ENCODE assay signal across 8 mouse cellular contexts in the genomic region with DNA sequence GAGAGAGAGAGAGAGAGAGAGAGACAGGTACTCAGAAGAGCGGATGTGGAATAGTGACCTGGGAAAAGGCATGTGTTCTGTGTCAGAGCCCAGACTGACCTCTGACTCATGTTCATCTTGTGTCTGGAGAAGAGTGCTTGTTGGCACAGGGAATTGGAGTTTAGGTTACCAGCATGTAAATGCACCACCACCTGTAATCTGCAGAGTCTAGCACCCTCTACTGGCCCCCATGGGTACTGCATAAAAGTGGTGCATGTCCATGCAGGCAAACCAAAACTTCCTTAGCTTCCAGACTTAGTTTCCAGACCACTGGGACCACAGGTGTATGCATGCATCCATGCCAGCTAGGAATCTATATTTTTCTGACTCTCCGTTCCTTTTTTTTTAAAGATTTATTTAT. TPM values are rescaled to one million over a fixed set of nuclear protein-coding genes. Genes with fewer than 3 reads are reported as not detected.
DNase-seq lines count a peak whose midpoint lies in the region; ATAC-seq and TF ChIP-seq lines count a peak whose summit lies in the region.

No protein-coding gene starts in this region.

- no peaks in the 10 kb centered on the region for H3K36me3 ChIP-seq in hindbrain, postnatal 0 days (ENCODE audit: insufficient read depth, low read length)
- H3K36me3 ChIP-seq in small intestine, adult 2 months (ENCODE audit: control insufficient read depth, insufficient read depth, low read length), result no peaks in the 10 kb centered on the region

- peak; percentile 94 for TF ChIP-seq CTCF in Patski (IDR thresholded peaks at IDR 0.05)
- peak; percentile 96 for TF ChIP-seq CTCF in hindbrain, postnatal 0 days (IDR thresholded peaks at IDR 0.05; ENCODE audit: low read depth)
- peak; percentile 81; the same call in 1 of the 2 replicates for TF ChIP-seq CTCF in small intestine, adult 2 months (IDR thresholded peaks at IDR 0.05; ENCODE audit: extremely low read depth, insufficient read length, insufficient replicate concordance, low read depth, low read length)

- no peaks in the 10 kb centered on the region for H3K4me1 ChIP-seq in hindbrain, postnatal 0 days (ENCODE audit: insufficient read depth, low read length)
- H3K4me1 ChIP-seq in small intestine, adult 2 months (ENCODE audit: control insufficient read depth, insufficient read depth, insufficient read length, low read length), result no peaks in the 10 kb centered on the region

- H3K4me3 ChIP-seq in hindbrain, postnatal 0 days (ENCODE audit: low read length), result no peak overlapping the region
- no peak overlapping the region for H3K4me3 ChIP-seq in small intestine, adult 2 months (ENCODE audit: low read depth, low read length)

- no peaks in the 10 kb centered on the region for H3K9me3 ChIP-seq in hindbrain, postnatal 0 days (ENCODE audit: low read length)

- DNase-seq in Patski (ENCODE audit: low read depth, low spot score), result peak; percentile 63
- DNase-seq in c-Kit-positive CD71-positive TER-119-positive erythroid progenitor cells, embryonic 14.5 days (ENCODE audit: low spot score), result peak; percentile 91
- peak; percentile 65 to 68 for DNase-seq in frontal cortex, postnatal 25 days (ENCODE audit: low spot score in 2 of 2)
- peak; percentile 88 for DNase-seq in hindbrain, postnatal 0 days (ENCODE audit: low spot score)
- DNase-seq in left cerebral cortex, adult 11 months (ENCODE audit: low spot score), result peak; percentile 37
- DNase-seq in lung, postnatal 4 days, result peak; percentile 69 to 86
- DNase-seq in yolk sac, embryonic 10.5 days (ENCODE audit: low spot score), result peak; percentile 82

- H3K27me3 ChIP-seq in Patski, result no peaks in the 10 kb centered on the region
- H3K27me3 ChIP-seq in hindbrain, postnatal 0 days (ENCODE audit: insufficient read depth, low read length), result no peaks in the 10 kb centered on the region
- H3K27me3 ChIP-seq in small intestine, adult 2 months (ENCODE audit: control insufficient read depth, insufficient read depth, low read length), result no peaks in the 10 kb centered on the region

- no peak for TF ChIP-seq POLR2A in small intestine, adult 2 months (IDR thresholded peaks at IDR 0.05; ENCODE audit: low read depth, low read length)

- 58% methylated on average over 2 of the region's 2 CpGs for WGBS in hindbrain, postnatal 0 days
- WGBS in small intestine, adult 2 months, result 35% methylated on average over 2 of the region's 2 CpGs

- in situ Hi-C loops in Patski (cut with MboI; ENCODE audit: low pct_unique_long_range_greater_than_20kb), result loop anchor here (5.0 to 25.0 kb wide), 3 partner anchors 44 to 499 kb away; no protein-coding TSS in a partner anchor

- no peak for ATAC-seq in Patski
- no peak for ATAC-seq in hindbrain, postnatal 0 days

- H3K27ac ChIP-seq in hindbrain, postnatal 0 days, result no peak overlapping the region
- no peak overlapping the region for H3K27ac ChIP-seq in small intestine, adult 2 months (ENCODE audit: insufficient read depth, low read depth, low read length)

- H3K9ac ChIP-seq in hindbrain, postnatal 0 days (replicated peaks; ENCODE audit: low read length), result no peak overlapping the region

- no peak overlapping the region for H3K4me2 ChIP-seq in hindbrain, postnatal 0 days (ENCODE audit: low read depth, low read length)

- CTCF ChIA-PET in Patski (lab: Charles Lee), result interaction anchor here (0.6 to 7.7 kb wide), 10 partner anchors 10 to 98 kb away, joined by 3 to 84 read pairs (median 6); a partner anchor contains a TSS

- POLR2A ChIA-PET in Patski (lab: Charles Lee), result interaction anchor here (0.6 to 1.0 kb wide), 2 partner anchors 32 to 57 kb away, joined by 3 read pairs; no protein-coding TSS in a partner anchor

RNA-seq across cellular contexts. Expression of a gene that starts 5.9 kb away (rescaled TPM):
- 74.2 TPM for polyA plus RNA-seq in Patski (2021)
- total RNA-seq in hindbrain, postnatal 0 days (2014; rRNA removed), result 11.7 and 13.2 TPM in 2 replicates
- polyA plus RNA-seq in hindbrain, postnatal 0 days (2015; fragmentation: Nextera tagmentation; extraction: Ambion mirVana), result 7.3 and 8.9 TPM in 2 replicates
- 20.8 and 34.9 TPM in 2 replicates for polyA plus RNA-seq in small intestine, adult 2 months (2012; rRNA removed)

RNA-seq across cellular contexts. Expression of a gene that starts 8.3 kb away (rescaled TPM):
- 1.6 TPM for polyA plus RNA-seq in Patski (2021)
- total RNA-seq in hindbrain, postnatal 0 days (2014; rRNA removed), result 1.9 and 6.4 TPM in 2 replicates
- 1.7 and 2.4 TPM in 2 replicates for polyA plus RNA-seq in hindbrain, postnatal 0 days (2015; fragmentation: Nextera tagmentation; extraction: Ambion mirVana)
- polyA plus RNA-seq in small intestine, adult 2 months (2012; rRNA removed), result 7.5 and 28.7 TPM in 2 replicates

RNA-seq across cellular contexts. Expression of a gene that starts 25.6 kb away (rescaled TPM):
- polyA plus RNA-seq in Patski (2021), result 13.8 TPM
- total RNA-seq in hindbrain, postnatal 0 days (2014; rRNA removed), result 25.8 and 29.6 TPM in 2 replicates
- polyA plus RNA-seq in hindbrain, postnatal 0 days (2015; fragmentation: Nextera tagmentation; extraction: Ambion mirVana), result 22.3 and 24.5 TPM in 2 replicates
- polyA plus RNA-seq in small intestine, adult 2 months (2012; rRNA removed), result 9.4 and 10.5 TPM in 2 replicates

RNA-seq across cellular contexts. Expression of a gene that starts 39.7 kb away (rescaled TPM):
- 0.04 TPM for polyA plus RNA-seq in Patski (2021)
- total RNA-seq in hindbrain, postnatal 0 days (2014; rRNA removed), result 0.21 and 0.25 TPM in 2 replicates
- polyA plus RNA-seq in hindbrain, postnatal 0 days (2015; fragmentation: Nextera tagmentation; extraction: Ambion mirVana), result not detected in 2 replicates
- polyA plus RNA-seq in small intestine, adult 2 months (2012; rRNA removed), result not detected in 2 replicates

RNA-seq across cellular contexts. Expression of a gene that starts 45.9 kb away (rescaled TPM):
- 17.5 TPM for polyA plus RNA-seq in Patski (2021)
- 13.0 and 15.6 TPM in 2 replicates for total RNA-seq in hindbrain, postnatal 0 days (2014; rRNA removed)
- 15.2 and 17.0 TPM in 2 replicates for polyA plus RNA-seq in hindbrain, postnatal 0 days (2015; fragmentation: Nextera tagmentation; extraction: Ambion mirVana)
- 1.5 and 2.0 TPM in 2 replicates for polyA plus RNA-seq in small intestine, adult 2 months (2012; rRNA removed)

Comparison
In these comparisons a context has a peak if more than half of its experiments do, and no peak if none do; other contexts are left out.
1. DNase-seq: peak in every context shown above with its lines; median percentile 91 in c-Kit-positive CD71-positive TER-119-positive erythroid progenitor cells, embryonic 14.5 days; 88 in hindbrain, postnatal 0 days; 82 in yolk sac, embryonic 10.5 days; 78 in lung, postnatal 4 days; 66 in frontal cortex, postnatal 25 days; 63 in Patski; 37 in left cerebral cortex, adult 11 months.